In the genomic region with DNA sequence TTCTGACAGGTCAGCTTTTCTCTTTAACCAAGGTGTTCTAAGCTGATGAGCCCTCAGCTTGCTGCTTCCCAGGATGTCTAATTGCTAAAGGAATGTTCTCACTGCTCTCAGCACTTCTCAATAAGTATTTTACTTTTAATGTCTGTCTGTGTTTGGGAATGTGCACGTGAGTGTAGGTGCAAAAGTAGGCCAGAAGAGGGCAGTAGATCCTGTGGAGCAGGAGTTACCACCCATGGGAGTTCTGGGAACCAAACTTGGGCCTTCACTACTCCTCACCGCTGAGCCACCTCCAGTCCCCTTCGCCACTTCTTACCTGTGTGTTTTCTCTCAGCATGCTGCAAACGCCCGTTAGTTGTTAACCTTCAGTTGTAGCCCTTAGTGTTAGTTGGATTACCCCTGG, we compare ENCODE assay signal across 15 mouse cellular contexts. TPM values are rescaled to one million over a fixed set of nuclear protein-coding genes. Genes with fewer than 3 reads are reported as not detected.
DNase-seq lines count a peak whose midpoint lies in the region; ATAC-seq and TF ChIP-seq lines count a peak whose summit lies in the region.
"Had no signal": no experiment of that assay in that cellular context is flagged by ENCODE, and none has a peak within 500 bp of the region (broad histone marks: within the 10 kb centered on the region; RNA-seq: fewer than 3 reads in every experiment).

No protein-coding gene starts in this region.

- H3K4me3 ChIP-seq in kidney, adult 2 months (ENCODE audit: insufficient read depth, low read depth, low read length), result no peak overlapping the region
- no peak overlapping the region for H3K4me3 ChIP-seq in liver, postnatal 0 days (ENCODE audit: low read depth, low read length)
- no peak overlapping the region for H3K4me3 ChIP-seq in liver, embryonic 11.5 days (ENCODE audit: low read depth, low read length)
- no peak overlapping the region; the same call in 1 of the 2 replicates for H3K4me3 ChIP-seq in E14TG2a.4 (replicated peaks; ENCODE audit: low read length)
- H3K4me3 ChIP-seq in ES-Bruce4 (ENCODE audit: low read depth, low read length), result no peak overlapping the region
- H3K4me3 ChIP-seq: embryonic facial prominence, embryonic 12.5 days; forebrain, embryonic 12.5 days; limb, embryonic 10.5 days had no signal

- DNase-seq in kidney, adult 2 months, result no peak
- no peak for DNase-seq in kidney, postnatal 10 days
- DNase-seq in liver, postnatal 0 days, result no peak
- no peak for DNase-seq in liver, embryonic 11.5 days (ENCODE audit: low spot score)
- no peak for DNase-seq in spleen, postnatal 10 days (ENCODE audit: low spot score in 2 of 2)
- no peak for DNase-seq in Muller cell, postnatal 12 days (ENCODE audit: inconsistent ontology term)
- DNase-seq: cerebellum, adult 18-20 months; cerebellum, postnatal 25 days had no signal

- TF ChIP-seq CTCF in kidney, adult 2 months (conservative IDR thresholded peaks at IDR 0.05; ENCODE audit: insufficient read depth, insufficient read length, low read depth, low read length), result no peak
- peak; percentile 31 for TF ChIP-seq CTCF in liver, postnatal 0 days (IDR thresholded peaks at IDR 0.05; ENCODE audit: low read depth)
- TF ChIP-seq CTCF in E14TG2a.4 (conservative IDR thresholded peaks at IDR 0.05; ENCODE audit: low read length), result peak; percentile 51
- TF ChIP-seq CTCF in ES-Bruce4 (IDR thresholded peaks at IDR 0.05; ENCODE audit: low read depth, low read length), result peak; percentile 24

- H3K27me3 ChIP-seq in kidney, adult 2 months (replicated peaks; ENCODE audit: control insufficient read depth, insufficient read depth, low read length), result no peaks in the 10 kb centered on the region
- H3K27me3 ChIP-seq in liver, postnatal 0 days (ENCODE audit: insufficient read depth, low read length), result no peaks in the 10 kb centered on the region
- no peaks in the 10 kb centered on the region for H3K27me3 ChIP-seq in liver, embryonic 11.5 days (replicated peaks; ENCODE audit: control insufficient read depth, insufficient read depth, low read length)
- H3K27me3 ChIP-seq in E14TG2a.4 (ENCODE audit: insufficient read depth, low read length) (no peaks in the 10 kb centered on the region), ES-Bruce4 (ENCODE audit: control insufficient read depth, insufficient read depth, low read length, poor library complexity, severe bottlenecking) (no peaks in the 10 kb centered on the region)
- H3K27me3 ChIP-seq: embryonic facial prominence, embryonic 12.5 days; forebrain, embryonic 12.5 days; Patski had no signal

- TF ChIP-seq POLR2A in kidney, adult 2 months (IDR thresholded peaks at IDR 0.05; ENCODE audit: low read depth, low read length), result no peak
- TF ChIP-seq POLR2A in ES-Bruce4 (IDR thresholded peaks at IDR 0.05; ENCODE audit: insufficient read depth, low read length), result no peak

- H3K4me1 ChIP-seq in kidney, adult 2 months (ENCODE audit: control insufficient read depth, insufficient read depth, low read length), result peaks cover 4% of the 10 kb centered on the region; the same call in 1 of the 2 replicates
- no peaks in the 10 kb centered on the region for H3K4me1 ChIP-seq in liver, postnatal 0 days (ENCODE audit: insufficient read depth)
- H3K4me1 ChIP-seq in liver, embryonic 11.5 days (replicated peaks; ENCODE audit: control insufficient read depth, insufficient read depth, low read length), result peaks cover 7% of the 10 kb centered on the region; the same call in 1 of the 2 replicates
- H3K4me1 ChIP-seq in E14TG2a.4 (replicated peaks; ENCODE audit: low read depth, low read length), result peaks cover 60% of the 10 kb centered on the region
- H3K4me1 ChIP-seq in ES-Bruce4 (ENCODE audit: control insufficient read depth, insufficient read depth, low read length), result no peaks in the 10 kb centered on the region
- H3K4me1 ChIP-seq: embryonic facial prominence, embryonic 12.5 days had no signal

- H3K27ac ChIP-seq in kidney, adult 2 months (ENCODE audit: insufficient read depth, low read depth, low read length), result peak overlapping the region; percentile 19; the same call in 1 of the 2 replicates
- no peak overlapping the region for H3K27ac ChIP-seq in liver, postnatal 0 days (ENCODE audit: low read depth)
- H3K27ac ChIP-seq in liver, embryonic 11.5 days (ENCODE audit: low read depth, low read length), result no peak overlapping the region
- peak overlapping the region; percentile 13 for H3K27ac ChIP-seq in ES-Bruce4 (ENCODE audit: insufficient read depth, low read length)
- H3K27ac ChIP-seq: embryonic facial prominence, embryonic 12.5 days; forebrain, embryonic 12.5 days; limb, embryonic 10.5 days had no signal

- no peak for TF ChIP-seq EP300 in liver, postnatal 0 days (IDR thresholded peaks at IDR 0.05; ENCODE audit: low read depth)
- TF ChIP-seq EP300 in ES-Bruce4 (IDR thresholded peaks at IDR 0.05; ENCODE audit: insufficient read depth, low read depth, low read length), result no peak

- H3K36me3 ChIP-seq in kidney, adult 2 months (ENCODE audit: control insufficient read depth, insufficient read depth, low read length), result no peaks in the 10 kb centered on the region
- H3K36me3 ChIP-seq in liver, postnatal 0 days (replicated peaks; ENCODE audit: insufficient read depth, low read length), result 0 out of 2 replicates have a peak, but pooled peaks cover 6% of the 10 kb centered on the region
- no peaks in the 10 kb centered on the region; the same call in 1 of the 2 replicates for H3K36me3 ChIP-seq in liver, embryonic 11.5 days (ENCODE audit: control insufficient read depth, insufficient read depth, low read length)
- peaks cover 100% of the 10 kb centered on the region for H3K36me3 ChIP-seq in E14TG2a.4 (ENCODE audit: insufficient read depth, low read length)
- peaks cover 22% of the 10 kb centered on the region for H3K36me3 ChIP-seq in ES-Bruce4 (ENCODE audit: control insufficient read depth, insufficient read depth, low read length, poor library complexity, severe bottlenecking)
- H3K36me3 ChIP-seq: forebrain, embryonic 12.5 days had no signal

- WGBS in kidney, adult 2 months, result 81% methylated on average over 5 of the region's 5 CpGs
- 77% methylated on average over 5 of the region's 5 CpGs for WGBS in liver, postnatal 0 days (ENCODE audit: insufficient replicate concordance)
- 86% methylated on average over 5 of the region's 5 CpGs for WGBS in liver, embryonic 11.5 days

- no peaks in the 10 kb centered on the region for H3K9me3 ChIP-seq in liver, postnatal 0 days (ENCODE audit: low read length)
- H3K9me3 ChIP-seq in liver, embryonic 11.5 days (ENCODE audit: control insufficient read depth, low read length), result no peaks in the 10 kb centered on the region; the same call in 1 of the 2 replicates
- H3K9me3 ChIP-seq in E14TG2a.4 (ENCODE audit: low read length), result peaks cover 24% of the 10 kb centered on the region
- no peaks in the 10 kb centered on the region; the same call in 1 of the 2 replicates for H3K9me3 ChIP-seq in ES-Bruce4 (replicated peaks; ENCODE audit: control insufficient read depth, insufficient read depth, low read length, poor library complexity, severe bottlenecking)
- H3K9me3 ChIP-seq: embryonic facial prominence, embryonic 12.5 days; forebrain, embryonic 12.5 days had no signal

- H3K4me2 ChIP-seq in liver, postnatal 0 days (ENCODE audit: low read depth, low read length), result no peak overlapping the region
- no peak overlapping the region for H3K4me2 ChIP-seq in liver, embryonic 11.5 days
- H3K4me2 ChIP-seq: embryonic facial prominence, embryonic 12.5 days; forebrain, embryonic 12.5 days had no signal

- no peak overlapping the region for H3K9ac ChIP-seq in liver, postnatal 0 days (replicated peaks)
- H3K9ac ChIP-seq in liver, embryonic 11.5 days (ENCODE audit: low read depth, low read length), result no peak overlapping the region
- no peak overlapping the region for H3K9ac ChIP-seq in ES-Bruce4 (ENCODE audit: low read depth, poor library complexity, severe bottlenecking)
- H3K9ac ChIP-seq: embryonic facial prominence, embryonic 12.5 days; forebrain, embryonic 12.5 days had no signal

- ATAC-seq in liver, postnatal 0 days, result no peak
- no peak for ATAC-seq in liver, embryonic 11.5 days (replicated peaks; ENCODE audit: low FRiP score)
- ATAC-seq: hindbrain, embryonic 16.5 days; Patski had no signal

RNA-seq across cellular contexts. Expression of gene Nid2, which starts 25.1 kb away (rescaled TPM):
- polyA plus RNA-seq in kidney, adult 2 months (2012; rRNA removed), result 17.6 and 21.4 TPM in 2 replicates
- 4.9 and 5.9 TPM in 2 replicates for polyA plus RNA-seq in liver, postnatal 0 days (2015; fragmentation: Nextera tagmentation; extraction: Ambion mirVana)
- 44.1 and 45.2 TPM in 2 replicates for polyA plus RNA-seq in liver, embryonic 11.5 days (2014; fragmentation: Nextera tagmentation; extraction: Ambion mirVana)
- polyA plus RNA-seq in ES-Bruce4 (2011; ENCODE audit: insufficient read depth, insufficient read length, low read depth, missing spikeins), result 125 and 133 TPM in 2 replicates

RNA-seq across cellular contexts. Expression of gene Rtraf, which starts 47.4 kb away (rescaled TPM):
- 37.9 and 47.3 TPM in 2 replicates for polyA plus RNA-seq in kidney, adult 2 months (2012; rRNA removed)
- 100 and 106 TPM in 2 replicates for polyA plus RNA-seq in liver, postnatal 0 days (2015; fragmentation: Nextera tagmentation; extraction: Ambion mirVana)
- 168 and 183 TPM in 2 replicates for polyA plus RNA-seq in liver, embryonic 11.5 days (2014; fragmentation: Nextera tagmentation; extraction: Ambion mirVana)
- 242 and 246 TPM in 2 replicates for polyA plus RNA-seq in ES-Bruce4 (2011; ENCODE audit: insufficient read depth, insufficient read length, low read depth, missing spikeins)

Comparison
In these comparisons a context has a peak if more than half of its experiments do, and no peak if none do; other contexts are left out.
1. H3K27ac ChIP-seq: peak in kidney, adult 2 months (single experiment) and ES-Bruce4 (single experiment); none in liver, postnatal 0 days (single experiment) and liver, embryonic 11.5 days (single experiment).